Mouse (Mus musculus) kidney, adult 2 months (tissue): Measurements from ENCODE around the gene Slf1. TPM values are rescaled to one million over a fixed set of nuclear protein-coding genes. Genes with fewer than 3 reads are reported as not detected.

Experiments used
- DNase-seq: peaks from one replicate; pipeline ENCODE4 v3.0.0; 2021
- H3K27ac ChIP-seq: fragments of 200-500 bp; 2 replicates; pipeline ENCODE4 v1.5.1; 2012; ENCODE audit warnings: low read depth, low read length, control low read depth, inconsistent platforms; ENCODE audit not compliant: insufficient read depth
- H3K27me3 ChIP-seq: fragments of 200-500 bp; replicated peaks from 2 replicates; pipeline ENCODE4 v1.6.1; 2012; ENCODE audit warnings: mild to moderate bottlenecking, moderate library complexity, low read length, inconsistent platforms; ENCODE audit not compliant: control insufficient read depth, insufficient read depth
- H3K36me3 ChIP-seq: fragments of 200-500 bp; 2 replicates; pipeline ENCODE4 v1.6.1; 2012; ENCODE audit warnings: mild to moderate bottlenecking, moderate library complexity, low read length, inconsistent platforms; ENCODE audit not compliant: control insufficient read depth, insufficient read depth
- H3K4me1 ChIP-seq: fragments of 200-500 bp; 2 replicates; pipeline ENCODE4 v1.6.1; 2011; ENCODE audit warnings: low read length; ENCODE audit not compliant: control insufficient read depth, insufficient read depth
- H3K4me3 ChIP-seq: fragments of 200-500 bp; 2 replicates; pipeline ENCODE4 v1.5.1; 2011; ENCODE audit warnings: mild to moderate bottlenecking, low read depth, low read length, control low read depth; ENCODE audit not compliant: insufficient read depth
- CTCF ChIP-seq: fragments of 200-500 bp; conservative IDR thresholded peaks from 2 replicates; pipeline ENCODE4 v1.5.1; 2011; ENCODE audit warnings: low read depth, mild to moderate bottlenecking, control low read depth, low read length, moderate library complexity, mixed read lengths; ENCODE audit not compliant: insufficient read depth, insufficient read length
- POLR2A ChIP-seq: fragments of 200-500 bp; IDR thresholded peaks from one replicate; pipeline ENCODE4 v1.6.1; 2011; ENCODE audit warnings: low read depth, low read length, control low read depth
- WGBS: fragments of 180-500 bp; shearing (Covaris S2); methylation state at CpG from one replicate; pipeline ENCODE4 v1.1.7; 2018; 5-methylcytosine and 5-hydroxymethylcytosine counted together
- polyA plus RNA-seq: library from polyadenylated mRNA; depleted of rRNA; stranded (reverse); fragments of >200 nt; gene quantifications from 2 replicates; pipeline ENCODE4 v1.2.3, GENCODE M21; 2012

Gene Slf1
- polyA plus RNA-seq, 1 experiment, result 3.4 TPM

- H3K27ac ChIP-seq, result no peak overlapping the region
- H3K27me3 ChIP-seq, result no peaks in the 10 kb centered on the region
- H3K36me3 ChIP-seq, result no peaks in the 10 kb centered on the region
- H3K4me1 ChIP-seq, result no peaks in the 10 kb centered on the region
- no peak for DNase-seq
- WGBS, result 76% methylated on average over 6 of the region's 6 CpGs
- no peak overlapping the region for H3K4me3 ChIP-seq
- TF ChIP-seq CTCF, result no peak
- TF ChIP-seq POLR2A, result no peak
Observed at GRCm38 (mm10) chr13:77047179-77047931, 87.9 kb downstream of the Slf1 start.

- Histone ChIP-seq H3K27ac (no peak overlapping the region), H3K4me1 (no peaks in the 10 kb centered on the region), H3K36me3 (no peaks in the 10 kb centered on the region), H3K4me3 (no peak overlapping the region), H3K27me3 (no peaks in the 10 kb centered on the region)
- DNase-seq, result no peak
- TF ChIP-seq POLR2A (no peak), CTCF (no peak)
- 82% methylated on average over 10 of the region's 10 CpGs for WGBS
Observed at GRCm38 (mm10) chr13:77046416-77046815, 88.9 kb downstream of the Slf1 start.

- 85% methylated on average over 1 of the region's 1 CpGs for WGBS
- peak; percentile 22 for DNase-seq
- Histone ChIP-seq H3K27me3 (no peaks in the 10 kb centered on the region), H3K27ac (no peak overlapping the region), H3K36me3 (no peaks in the 10 kb centered on the region), H3K4me3 (no peak overlapping the region), H3K4me1 (no peaks in the 10 kb centered on the region)
- TF ChIP-seq POLR2A, result no peak
- no peak for TF ChIP-seq CTCF
Observed at GRCm38 (mm10) chr13:77045375-77045774, 89.9 kb downstream of the Slf1 start.

- WGBS, result 77% methylated on average over 1 of the region's 1 CpGs
- Histone ChIP-seq H3K4me1 (no peaks in the 10 kb centered on the region), H3K36me3 (no peaks in the 10 kb centered on the region), H3K27ac (no peak overlapping the region), H3K27me3 (no peaks in the 10 kb centered on the region), H3K4me3 (no peak overlapping the region)
- DNase-seq, result no peak
- TF ChIP-seq CTCF (no peak), POLR2A (no peak)
Observed at GRCm38 (mm10) chr13:77043375-77043774, 91.9 kb downstream of the Slf1 start.

- no peak for TF ChIP-seq POLR2A
- TF ChIP-seq CTCF, result no peak
- Histone ChIP-seq H3K36me3 (no peaks in the 10 kb centered on the region), H3K27me3 (no peaks in the 10 kb centered on the region), H3K4me3 (no peak overlapping the region), H3K4me1 (no peaks in the 10 kb centered on the region), H3K27ac (no peak overlapping the region)
- DNase-seq, result no peak
- 34% methylated on average over 5 of the region's 5 CpGs for WGBS
Observed at GRCm38 (mm10) chr13:77029594-77029993, 105.7 kb downstream of the Slf1 start.

- H3K27ac ChIP-seq, result no peak overlapping the region
- H3K4me3 ChIP-seq, result no peak overlapping the region
- no peaks in the 10 kb centered on the region for H3K4me1 ChIP-seq
- no peaks in the 10 kb centered on the region for H3K36me3 ChIP-seq
- H3K27me3 ChIP-seq, result no peaks in the 10 kb centered on the region
- DNase-seq, result no peak
- 82% methylated on average over 2 of the region's 2 CpGs for WGBS
- TF ChIP-seq CTCF (no peak), POLR2A (no peak)
Observed at GRCm38 (mm10) chr13:77018851-77019250, 116.4 kb downstream of the Slf1 start.

- TF ChIP-seq CTCF, result no peak
- Histone ChIP-seq H3K27ac (no peak overlapping the region), H3K4me1 (no peaks in the 10 kb centered on the region), H3K36me3 (no peaks in the 10 kb centered on the region), H3K4me3 (no peak overlapping the region), H3K27me3 (no peaks in the 10 kb centered on the region)
- no peak for DNase-seq
- 96% methylated on average over 1 of the region's 1 CpGs for WGBS
Observed at GRCm38 (mm10) chr13:77003684-77004083, 131.6 kb downstream of the Slf1 start.
